Mouse (Mus musculus) forebrain, embryonic 11.5 days (tissue): ENCODE measurements around the gene Omp. TPM values are rescaled to one million over a fixed set of nuclear protein-coding genes. Genes with fewer than 3 reads are reported as not detected.
A peak's percentile ranks its signal among the peaks of the same experiment; 100 is the strongest.

Experiments used
- ATAC-seq: fragments of 200-750 bp; cut with Nextera tagmentation; replicated peaks from 2 replicates; pipeline ENCODE4 v1.8.0; 2017; ENCODE audit warnings: moderate TSS enrichment; ENCODE audit not compliant: low FRiP score
- DNase-seq: peaks from one replicate; pipeline ENCODE4 v3.0.0-alpha.2; 2017; ENCODE audit warnings: low spot score
- H3K27ac ChIP-seq: fragments of 300-500 bp; sonication (generic); 2 replicates; pipeline ENCODE4 v1.5.1; 2014; ENCODE audit warnings: low read depth, low read length
- H3K27me3 ChIP-seq: fragments of 300-500 bp; sonication (generic); 2 replicates; pipeline ENCODE4 v1.6.1; 2014; ENCODE audit warnings: mild to moderate bottlenecking, low read length, mixed read lengths; ENCODE audit not compliant: control insufficient read depth, insufficient read depth
- H3K36me3 ChIP-seq: fragments of 300-500 bp; sonication (generic); 2 replicates; pipeline ENCODE4 v1.6.1; 2014; ENCODE audit warnings: mild to moderate bottlenecking, low read length, moderate library complexity, mixed read lengths; ENCODE audit not compliant: control insufficient read depth, insufficient read depth
- H3K4me1 ChIP-seq: fragments of 300-500 bp; sonication (generic); replicated peaks from 2 replicates; pipeline ENCODE4 v1.6.1; 2014; ENCODE audit warnings: low read length, mixed read lengths; ENCODE audit not compliant: control insufficient read depth, insufficient read depth
- H3K4me2 ChIP-seq: fragments of 300-500 bp; sonication (generic); 2 replicates; pipeline ENCODE4 v1.6.1; 2014; ENCODE audit warnings: low read depth, mild to moderate bottlenecking, low read length, moderate library complexity, mixed read lengths; ENCODE audit not compliant: severe bottlenecking
- H3K4me3 ChIP-seq: fragments of 300-500 bp; sonication (generic); 2 replicates; pipeline ENCODE4 v1.5.1; 2014; ENCODE audit warnings: low read depth, low read length
- H3K9ac ChIP-seq: fragments of 300-500 bp; sonication (generic); 2 replicates; pipeline ENCODE4 v1.6.1; 2014; ENCODE audit warnings: low read length
- H3K9me3 ChIP-seq: fragments of 300-500 bp; sonication (generic); 2 replicates; pipeline ENCODE4 v1.6.1; 2016; ENCODE audit warnings: low read length, mixed read lengths; ENCODE audit not compliant: control insufficient read depth
- WGBS: fragments of 180-500 bp; shearing (Covaris S2); extraction: QIAGEN DNeasy Blood & Tissue Kit; methylation state at CpG from one replicate; pipeline ENCODE4 v1.1.7; 2014; 5-methylcytosine and 5-hydroxymethylcytosine counted together
- polyA plus RNA-seq: library from polyadenylated mRNA; unstranded; fragments of >200 nt; fragmentation: Nextera tagmentation; extraction: Ambion mirVana; gene quantifications from 2 replicates; pipeline ENCODE4 v1.2.1, GENCODE M21; 2014

The Omp gene
- polyA plus RNA-seq, 1 experiment from 2014 or later: not detected

GRCm38 (mm10) chr7:98160041-98160740, 14.9 kb upstream of the Omp start:
- Histone ChIP-seq H3K27ac (no peak overlapping the region), H3K9ac (no peak overlapping the region), H3K4me1 (no peaks in the 10 kb centered on the region), H3K4me3 (no peak overlapping the region), H3K4me2 (no peak overlapping the region), H3K36me3 (no peaks in the 10 kb centered on the region), H3K9me3 (no peaks in the 10 kb centered on the region), H3K27me3 (no peaks in the 10 kb centered on the region)
- ATAC-seq (no peak), DNase-seq (no peak)
- 65% methylated on average over 8 of the region's 8 CpGs for WGBS

GRCm38 (mm10) chr7:98158481-98158880, 13.2 kb upstream of the Omp start:
- WGBS: 70% methylated on average over 8 of the region's 8 CpGs

GRCm38 (mm10) chr7:98157636-98158332, 12.5 kb upstream of the Omp start:
- H3K27ac ChIP-seq: no peak overlapping the region
- H3K36me3 ChIP-seq: no peaks in the 10 kb centered on the region
- H3K9me3 ChIP-seq: no peaks in the 10 kb centered on the region
- DNase-seq: no peak
- H3K4me1 ChIP-seq: no peaks in the 10 kb centered on the region
- no peaks in the 10 kb centered on the region for H3K27me3 ChIP-seq
- no peak overlapping the region for H3K4me2 ChIP-seq
- WGBS: 70% methylated on average over 5 of the region's 5 CpGs
- H3K9ac ChIP-seq: no peak overlapping the region
- no peak overlapping the region for H3K4me3 ChIP-seq
- no peak for ATAC-seq

More at GRCm38 (mm10) chr7:98158481-98158880, 13.2 kb upstream of the Omp start:
- ATAC-seq (no peak), DNase-seq (no peak)
- H3K27ac ChIP-seq: no peak overlapping the region
- no peaks in the 10 kb centered on the region for H3K9me3 ChIP-seq
- H3K9ac ChIP-seq: no peak overlapping the region
- H3K27me3 ChIP-seq: no peaks in the 10 kb centered on the region
- H3K4me1 ChIP-seq: no peaks in the 10 kb centered on the region
- no peak overlapping the region for H3K4me3 ChIP-seq
- H3K4me2 ChIP-seq: no peak overlapping the region
- H3K36me3 ChIP-seq: no peaks in the 10 kb centered on the region

GRCm38 (mm10) chr7:98156280-98156665, 11.0 kb upstream of the Omp start:
- 78% methylated on average over 3 of the region's 3 CpGs for WGBS
- ATAC-seq: no peak
- no peaks in the 10 kb centered on the region for H3K4me1 ChIP-seq

GRCm38 (mm10) chr7:98155546-98156279, 10.4 kb upstream of the Omp start:
- Histone ChIP-seq H3K4me3 (no peak overlapping the region), H3K4me2 (no peak overlapping the region), H3K4me1 (no peaks in the 10 kb centered on the region), H3K27ac (no peak overlapping the region), H3K27me3 (no peaks in the 10 kb centered on the region), H3K9me3 (no peaks in the 10 kb centered on the region), H3K9ac (no peak overlapping the region), H3K36me3 (no peaks in the 10 kb centered on the region)
- peak; percentile 56; the same call in 1 of the 2 replicates for ATAC-seq
- 29% methylated on average over 7 of the region's 8 CpGs for WGBS
- DNase-seq: peak; percentile 71

More at GRCm38 (mm10) chr7:98156280-98156665, 11.0 kb upstream of the Omp start:
- H3K9me3 ChIP-seq: no peaks in the 10 kb centered on the region
- H3K9ac ChIP-seq: no peak overlapping the region
- no peaks in the 10 kb centered on the region for H3K36me3 ChIP-seq
- DNase-seq: no peak
- no peak overlapping the region for H3K4me2 ChIP-seq
- no peak overlapping the region for H3K4me3 ChIP-seq
- H3K27me3 ChIP-seq: no peaks in the 10 kb centered on the region
- no peak overlapping the region for H3K27ac ChIP-seq

GRCm38 (mm10) chr7:98153892-98154291, 8.6 kb upstream of the Omp start:
- Histone ChIP-seq H3K4me1 (no peaks in the 10 kb centered on the region; the same call in 1 of the 2 replicates), H3K27ac (no peak overlapping the region), H3K9me3 (no peaks in the 10 kb centered on the region), H3K4me3 (no peak overlapping the region), H3K27me3 (no peaks in the 10 kb centered on the region), H3K9ac (no peak overlapping the region), H3K4me2 (no peak overlapping the region), H3K36me3 (no peaks in the 10 kb centered on the region)
- ATAC-seq (no peak), DNase-seq (no peak)
- WGBS: 83% methylated on average over 5 of the region's 5 CpGs

GRCm38 (mm10) chr7:98153345-98153744, 8.0 kb upstream of the Omp start:
- H3K27ac ChIP-seq: no peak overlapping the region
- H3K36me3 ChIP-seq: no peaks in the 10 kb centered on the region
- H3K4me1 ChIP-seq: no peaks in the 10 kb centered on the region; the same call in 1 of the 2 replicates
- no peak overlapping the region for H3K4me3 ChIP-seq
- H3K9me3 ChIP-seq: no peaks in the 10 kb centered on the region
- WGBS: 36% methylated on average over 3 of the region's 3 CpGs
- ATAC-seq (no peak), DNase-seq (no peak)
- no peak overlapping the region for H3K9ac ChIP-seq
- no peak overlapping the region for H3K4me2 ChIP-seq
- H3K27me3 ChIP-seq: no peaks in the 10 kb centered on the region

GRCm38 (mm10) chr7:98152400-98152799, 7.1 kb upstream of the Omp start:
- peaks cover 3% of the 10 kb centered on the region; the same call in 1 of the 2 replicates for H3K4me1 ChIP-seq
- WGBS: 58% methylated on average over 8 of the region's 8 CpGs
- DNase-seq (no peak), ATAC-seq (no peak)
- no peaks in the 10 kb centered on the region for H3K36me3 ChIP-seq
- no peaks in the 10 kb centered on the region for H3K27me3 ChIP-seq
- H3K27ac ChIP-seq: no peak overlapping the region
- no peak overlapping the region for H3K4me2 ChIP-seq
- H3K9me3 ChIP-seq: no peaks in the 10 kb centered on the region
- H3K4me3 ChIP-seq: no peak overlapping the region
- H3K9ac ChIP-seq: no peak overlapping the region
